Mouse (Mus musculus) liver, postnatal 0 days (tissue): ENCODE measurements at regions not wholly inside any gene's neighbourhood (a gene's known extent, or its start where the extent isn't known, plus 50 kb on each side); places are given as distances from the start of the nearest gene placed in this dataset.

Source experiments
- ATAC-seq: fragments of 200-750 bp; cut with Nextera tagmentation; 2 replicates; pipeline ENCODE4 v1.8.0; 2017; ENCODE audit warnings: mild to moderate bottlenecking, moderate library complexity
- DNase-seq: peaks from one replicate; pipeline ENCODE4 v3.0.0-alpha.2; 2016
- H3K27ac ChIP-seq: fragments of 300-500 bp; sonication (generic); 2 replicates; pipeline ENCODE4 v1.5.1; 2014; ENCODE audit warnings: antibody characterized with exemption, moderate library complexity, mild to moderate bottlenecking, low read depth
- H3K27me3 ChIP-seq: fragments of 300-500 bp; sonication (generic); 2 replicates; pipeline ENCODE4 v1.6.1; 2014; ENCODE audit warnings: low read length, control low read depth, mixed read lengths; ENCODE audit not compliant: insufficient read depth
- H3K36me3 ChIP-seq: fragments of 300-500 bp; sonication (generic); replicated peaks from 2 replicates; pipeline ENCODE4 v1.6.1; 2014; ENCODE audit warnings: mild to moderate bottlenecking, control low read depth, low read length, moderate library complexity, mixed read lengths; ENCODE audit not compliant: insufficient read depth
- H3K4me1 ChIP-seq: fragments of 300-500 bp; sonication (generic); 2 replicates; pipeline ENCODE4 v1.6.1; 2014; ENCODE audit warnings: antibody characterized with exemption, mild to moderate bottlenecking, control low read depth; ENCODE audit not compliant: insufficient read depth
- H3K4me2 ChIP-seq: fragments of 300-500 bp; sonication (generic); 2 replicates; pipeline ENCODE4 v1.6.1; 2014; ENCODE audit warnings: low read depth, mild to moderate bottlenecking, low read length, moderate library complexity, mixed read lengths
- H3K4me3 ChIP-seq: fragments of 300-500 bp; sonication (generic); 2 replicates; pipeline ENCODE4 v1.5.1; 2014; ENCODE audit warnings: low read depth, low read length
- H3K9ac ChIP-seq: fragments of 300-500 bp; sonication (generic); replicated peaks from 2 replicates; pipeline ENCODE4 v1.6.1; 2014; ENCODE audit warnings: mild to moderate bottlenecking, moderate library complexity
- H3K9me3 ChIP-seq: fragments of 300-500 bp; sonication (generic); 2 replicates; pipeline ENCODE4 v1.6.1; 2016; ENCODE audit warnings: mild to moderate bottlenecking, control low read depth, low read length, mixed read lengths
- CTCF ChIP-seq: sonication (generic); IDR thresholded peaks from 2 replicates; pipeline ENCODE4 v1.5.1; 2016; ENCODE audit warnings: antibody characterized with exemption, low read depth
- EP300 ChIP-seq: IDR thresholded peaks from 2 replicates; pipeline ENCODE4 v1.6.1; 2016; ENCODE audit warnings: antibody characterized with exemption, low read depth, mild to moderate bottlenecking
- WGBS: fragments of 180-500 bp; shearing (Covaris S2); extraction: QIAGEN DNeasy Blood & Tissue Kit; methylation state at CpG from one replicate; pipeline ENCODE4 v1.1.7; 2014; ENCODE audit not compliant: insufficient replicate concordance; 5-methylcytosine and 5-hydroxymethylcytosine counted together

DNA sequence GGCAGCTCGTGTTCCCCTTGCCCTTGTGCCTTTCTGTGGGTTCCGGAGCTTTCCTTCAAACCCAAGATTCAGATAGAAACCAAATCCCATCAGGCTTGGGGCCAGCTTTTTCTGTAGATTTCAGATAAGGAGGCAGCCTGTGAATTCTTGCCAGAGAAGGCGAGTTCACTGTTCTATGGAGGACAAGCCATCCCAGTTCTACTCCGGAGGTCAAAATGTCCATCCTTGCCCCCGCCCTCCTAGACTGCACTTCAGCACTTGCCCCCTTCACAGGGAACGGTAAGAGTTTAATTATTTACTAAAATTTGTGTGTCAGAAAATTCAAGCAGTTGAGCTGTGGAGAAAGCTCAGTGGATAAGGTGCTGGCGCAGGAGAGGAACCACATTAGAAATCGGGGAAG lies 97.1 kb upstream of the Adgrl2 start:
- DNase-seq = peak; percentile 30

GRCm38 (mm10) chr3:149086704-149087103 lies 96.3 kb upstream of the Adgrl2 start:
- Histone ChIP-seq H3K36me3 (no peaks in the 10 kb centered on the region), H3K27ac (no peak overlapping the region), H3K4me1 (peaks cover 41% of the 10 kb centered on the region), H3K9me3 (no peaks in the 10 kb centered on the region), H3K4me3 (no peak overlapping the region), H3K27me3 (no peaks in the 10 kb centered on the region), H3K9ac (no peak overlapping the region), H3K4me2 (no peak overlapping the region)
- no peak for ATAC-seq
- WGBS = 38% methylated on average over 5 of the region's 5 CpGs
- TF ChIP-seq EP300 (no peak), CTCF (no peak)
- DNase-seq = no peak

More for the DNA sequence above, 97.1 kb upstream of the Adgrl2 start:
- TF ChIP-seq CTCF (no peak), EP300 (no peak)
- Histone ChIP-seq H3K4me1 (peaks cover 41% of the 10 kb centered on the region), H3K9ac (no peak overlapping the region; the same call in 1 of the 2 replicates), H3K36me3 (no peaks in the 10 kb centered on the region), H3K4me3 (no peak overlapping the region), H3K27me3 (no peaks in the 10 kb centered on the region), H3K4me2 (peak overlapping the region; percentile 70), H3K9me3 (no peaks in the 10 kb centered on the region), H3K27ac (peak overlapping the region; percentile 60)
- 70% methylated on average over 8 of the region's 8 CpGs for WGBS
- ATAC-seq = peak; percentile 50

DNA sequence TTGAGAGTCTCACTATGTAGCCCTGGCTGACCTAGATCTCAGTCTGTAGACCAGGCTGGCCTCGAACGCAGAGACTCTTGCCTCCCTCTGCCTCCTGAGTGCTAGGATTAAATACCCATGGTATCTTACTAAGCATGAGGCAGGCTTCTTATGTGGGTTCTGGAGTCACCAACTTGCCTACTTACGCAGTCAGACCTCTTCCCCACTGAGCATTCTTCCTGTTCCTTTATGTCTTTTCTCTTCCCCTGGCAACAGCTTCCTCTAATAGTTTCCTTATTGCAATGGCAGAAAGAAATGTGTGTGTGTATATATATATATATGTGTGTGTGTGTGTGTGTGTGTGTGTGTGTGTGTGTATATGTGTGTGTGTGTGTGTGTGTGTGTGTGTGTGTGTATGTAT lies 95.7 kb upstream of the Adgrl2 start:
- H3K27ac ChIP-seq = 0 out of 2 replicates have a peak overlapping the region, but pooled peaks have one; percentile 32
- no peaks in the 10 kb centered on the region for H3K27me3 ChIP-seq
- no peak overlapping the region for H3K4me3 ChIP-seq
- DNase-seq (no peak), ATAC-seq (no peak)
- no peaks in the 10 kb centered on the region for H3K9me3 ChIP-seq
- no peaks in the 10 kb centered on the region for H3K36me3 ChIP-seq
- no peak overlapping the region for H3K4me2 ChIP-seq
- no peak overlapping the region for H3K9ac ChIP-seq
- 53% methylated on average over 3 of the region's 3 CpGs for WGBS
- H3K4me1 ChIP-seq = peaks cover 41% of the 10 kb centered on the region
- TF ChIP-seq CTCF (no peak), EP300 (no peak)

GRCm38 (mm10) chr3:149084861-149085598 lies 94.7 kb upstream of the Adgrl2 start:
- H3K27ac ChIP-seq = peak overlapping the region; percentile 62
- no peaks in the 10 kb centered on the region for H3K36me3 ChIP-seq
- TF ChIP-seq CTCF (no peak), EP300 (no peak)
- no peak for DNase-seq
- peak; percentile 26; the same call in 1 of the 2 replicates for ATAC-seq
- peaks cover 41% of the 10 kb centered on the region for H3K4me1 ChIP-seq
- H3K27me3 ChIP-seq = no peaks in the 10 kb centered on the region
- H3K4me3 ChIP-seq = no peak overlapping the region
- H3K9me3 ChIP-seq = no peaks in the 10 kb centered on the region
- no peak overlapping the region for H3K9ac ChIP-seq
- WGBS = 46% methylated on average over 10 of the region's 10 CpGs
- peak overlapping the region; percentile 4; the same call in 1 of the 2 replicates for H3K4me2 ChIP-seq

DNA sequence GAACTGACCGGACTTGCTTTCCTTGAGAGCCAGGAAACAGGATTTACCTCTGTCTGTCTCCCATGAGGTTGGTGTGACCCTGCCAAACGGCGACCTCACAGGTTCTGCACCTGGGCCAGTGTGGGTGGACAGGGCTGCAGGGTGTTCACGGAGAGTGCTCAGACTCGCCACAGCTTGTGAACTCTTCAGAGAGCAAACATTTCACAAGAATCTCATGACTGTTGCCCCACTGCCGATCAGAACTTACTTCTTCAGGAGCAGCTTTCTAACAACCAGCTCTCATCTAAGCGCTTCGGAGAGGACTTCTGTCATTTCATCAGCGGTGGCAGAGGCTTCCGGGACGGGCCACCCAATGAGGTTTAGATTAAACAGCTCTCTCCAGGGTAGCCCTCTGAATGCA lies 93.0 kb upstream of the Adgrl2 start:
- Histone ChIP-seq H3K36me3 (no peaks in the 10 kb centered on the region), H3K9ac (peak overlapping the region; percentile 21; the same call in 1 of the 2 replicates), H3K4me1 (peaks cover 36% of the 10 kb centered on the region), H3K9me3 (no peaks in the 10 kb centered on the region), H3K4me3 (0 out of 2 replicates have a peak overlapping the region, but pooled peaks have one; percentile 8), H3K4me2 (peak overlapping the region; percentile 59), H3K27me3 (no peaks in the 10 kb centered on the region), H3K27ac (peak overlapping the region; percentile 62; the same call in 1 of the 2 replicates)
- DNase-seq = peak; percentile 42
- peak; percentile 57 for ATAC-seq
- 28% methylated on average over 11 of the region's 11 CpGs for WGBS
- no peak for TF ChIP-seq EP300

DNA sequence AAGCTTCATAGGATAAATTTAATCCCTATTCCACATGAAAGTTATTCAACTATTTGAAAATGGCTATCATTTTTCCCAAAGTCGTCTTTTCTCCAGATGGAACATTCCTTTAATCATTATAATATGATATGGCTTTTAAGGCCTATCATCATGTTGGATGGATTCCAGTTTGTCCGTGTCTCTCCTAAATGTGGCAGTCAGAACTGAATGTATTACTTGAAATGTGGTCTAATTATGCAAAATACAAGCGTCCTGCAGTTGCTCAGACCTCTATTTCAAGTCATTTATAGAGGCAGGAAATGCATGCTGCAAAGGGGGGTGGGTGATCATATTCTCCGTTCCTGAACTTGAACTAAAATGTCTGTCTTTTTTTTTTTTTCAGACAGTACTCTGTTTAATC lies 88.5 kb upstream of the Adgrl2 start:
- H3K36me3 ChIP-seq = no peaks in the 10 kb centered on the region
- WGBS = 58% methylated on average over 4 of the region's 4 CpGs
- H3K4me2 ChIP-seq = no peak overlapping the region
- no peaks in the 10 kb centered on the region for H3K9me3 ChIP-seq
- H3K4me1 ChIP-seq = peaks cover 8% of the 10 kb centered on the region
- H3K9ac ChIP-seq = no peak overlapping the region
- no peak overlapping the region for H3K27ac ChIP-seq
- TF ChIP-seq CTCF (no peak), EP300 (no peak)
- no peaks in the 10 kb centered on the region for H3K27me3 ChIP-seq
- DNase-seq (no peak), ATAC-seq (no peak)
- no peak overlapping the region for H3K4me3 ChIP-seq
